Mouse (Mus musculus) heart, adult 2 months (tissue): ENCODE measurements at regions not wholly inside any gene's neighbourhood (a gene's known extent, or its start where the extent isn't known, plus 50 kb on each side); places are given as distances from the start of the nearest gene placed in this dataset.

Experiments
- DNase-seq, 2 experiments: peaks; one replicate each; pipeline ENCODE4 v3.0.0; 2021
- H3K27ac ChIP-seq: fragments of 200-600 bp; 2 replicates; pipeline ENCODE4 v1.8.1; 2022
- H3K27me3 ChIP-seq: fragments of 200-500 bp; 2 replicates; pipeline ENCODE4 v1.6.1; 2012; ENCODE audit warnings: mild to moderate bottlenecking, low read length, inconsistent platforms, mixed read lengths; ENCODE audit not compliant: control insufficient read depth, insufficient read depth
- H3K36me3 ChIP-seq: fragments of 200-500 bp; 2 replicates; pipeline ENCODE4 v1.6.1; 2012; ENCODE audit warnings: low read length, inconsistent platforms; ENCODE audit not compliant: control insufficient read depth, insufficient read depth
- H3K4me1 ChIP-seq: fragments of 200-500 bp; 2 replicates; pipeline ENCODE4 v1.6.1; 2011; ENCODE audit warnings: low read length; ENCODE audit not compliant: control insufficient read depth, insufficient read depth
- H3K4me3 ChIP-seq: fragments of 200-600 bp; 2 replicates; pipeline ENCODE4 v1.8.1; 2022
- H3K79me2 ChIP-seq: fragments of 200-500 bp; replicated peaks from 2 replicates; pipeline ENCODE4 v1.6.1; 2012; ENCODE audit warnings: mild to moderate bottlenecking, inconsistent platforms, low read length, moderate library complexity, mixed read lengths; ENCODE audit not compliant: control insufficient read depth, insufficient read depth
- H3K9ac ChIP-seq: fragments of 200-500 bp; 2 replicates; pipeline ENCODE4 v1.6.1; 2012; ENCODE audit warnings: low read depth, mild to moderate bottlenecking, control low read depth, inconsistent platforms, low read length, mixed read lengths
- CTCF ChIP-seq: fragments of 200-600 bp; IDR thresholded peaks from 2 replicates; pipeline ENCODE4 v1.8.1; 2022; ENCODE audit warnings: antibody characterized with exemption, mild to moderate bottlenecking, moderate library complexity
- EP300 ChIP-seq: fragments of 200-500 bp; IDR thresholded peaks from 2 replicates; pipeline ENCODE4 v1.6.1; 2011; ENCODE audit warnings: low read depth, low read length, control low read depth; ENCODE audit not compliant: insufficient read depth
- POLR2A ChIP-seq: fragments of 200-500 bp; IDR thresholded peaks from 2 replicates; pipeline ENCODE4 v1.6.1; 2011; ENCODE audit warnings: mild to moderate bottlenecking, low read depth, low read length, control low read depth; ENCODE audit not compliant: insufficient read depth
- WGBS: fragments of 180-500 bp; shearing (Covaris S2); methylation state at CpG from one replicate; pipeline ENCODE4 v1.1.7; 2018; 5-methylcytosine and 5-hydroxymethylcytosine counted together
- intact Hi-C: fragments of 180-260 bp; cut with DNase I; formaldehyde crosslinking; loops from one replicate; pipeline ENCODE4 v1.15.1; 2025

DNA sequence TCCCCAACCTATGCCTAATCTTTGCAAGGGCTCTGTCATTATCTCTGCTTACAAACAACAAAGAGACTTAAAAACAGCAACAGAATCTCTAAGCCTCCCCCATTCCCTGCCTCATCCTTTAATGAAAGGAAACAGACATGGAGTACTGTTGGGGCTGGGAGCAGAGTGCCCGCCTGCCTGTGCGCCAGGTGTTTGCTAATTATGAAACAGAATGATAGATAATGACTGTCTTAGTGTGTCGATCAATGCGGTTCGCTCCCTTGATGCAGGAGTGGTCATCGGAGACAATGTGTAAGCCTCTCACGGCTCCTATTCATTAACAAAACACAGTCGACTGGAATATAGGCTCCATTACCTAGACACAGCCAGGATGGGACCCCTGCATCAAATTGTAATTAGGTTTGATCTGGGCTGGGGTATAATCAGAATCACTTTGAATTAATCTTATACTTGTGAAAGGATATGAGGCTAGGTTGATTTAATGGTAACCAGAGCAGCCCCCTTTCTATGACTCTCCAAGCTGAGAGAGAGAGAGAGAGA lies 77.3 kb upstream of the Hnrnpk start:
- intact Hi-C loops: no loop called here
- Histone ChIP-seq H3K4me1 (peaks cover 3% of the 10 kb centered on the region), H3K36me3 (no peaks in the 10 kb centered on the region), H3K4me3 (no peak overlapping the region), H3K27me3 (no peaks in the 10 kb centered on the region), H3K27ac (no peak overlapping the region), H3K79me2 (no peaks in the 10 kb centered on the region), H3K9ac (no peak overlapping the region)
- DNase-seq: no peak
- TF ChIP-seq CTCF (no peak), EP300 (no peak), POLR2A (no peak)
- 91% methylated on average over 8 of the region's 8 CpGs for WGBS

DNA sequence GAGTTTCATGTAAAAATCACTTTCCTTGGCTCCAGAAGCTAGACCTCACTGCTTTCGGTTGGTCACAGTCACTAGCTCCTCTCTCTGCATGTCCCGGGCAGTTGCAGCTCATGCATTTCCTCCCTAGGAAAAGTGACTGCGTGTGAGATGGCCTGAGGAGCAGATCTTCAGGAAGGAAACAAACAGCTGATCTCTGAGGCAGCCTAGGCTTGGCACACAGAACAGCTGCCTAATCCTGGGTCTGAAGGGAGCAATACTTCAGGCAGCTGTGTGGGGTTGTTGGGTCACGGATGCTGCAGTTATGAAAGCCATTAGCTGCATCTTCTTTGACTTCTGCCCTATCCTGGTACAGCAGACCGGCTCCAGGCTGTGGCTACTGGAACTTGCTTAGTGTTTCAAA lies 75.3 kb upstream of the Hnrnpk start:
- peak in 1 of 2 experiments; percentile 12 for DNase-seq
- 39% methylated on average over 5 of the region's 5 CpGs for WGBS
- H3K4me1 ChIP-seq: peaks cover 3% of the 10 kb centered on the region
- intact Hi-C loops: no loop called here
- no peaks in the 10 kb centered on the region for H3K79me2 ChIP-seq
- H3K4me3 ChIP-seq: no peak overlapping the region
- no peak overlapping the region for H3K9ac ChIP-seq
- no peaks in the 10 kb centered on the region for H3K27me3 ChIP-seq
- TF ChIP-seq EP300 (no peak), CTCF (no peak), POLR2A (no peak)
- peak overlapping the region; percentile 41; the same call in 1 of the 2 replicates for H3K27ac ChIP-seq
- no peaks in the 10 kb centered on the region for H3K36me3 ChIP-seq

DNA sequence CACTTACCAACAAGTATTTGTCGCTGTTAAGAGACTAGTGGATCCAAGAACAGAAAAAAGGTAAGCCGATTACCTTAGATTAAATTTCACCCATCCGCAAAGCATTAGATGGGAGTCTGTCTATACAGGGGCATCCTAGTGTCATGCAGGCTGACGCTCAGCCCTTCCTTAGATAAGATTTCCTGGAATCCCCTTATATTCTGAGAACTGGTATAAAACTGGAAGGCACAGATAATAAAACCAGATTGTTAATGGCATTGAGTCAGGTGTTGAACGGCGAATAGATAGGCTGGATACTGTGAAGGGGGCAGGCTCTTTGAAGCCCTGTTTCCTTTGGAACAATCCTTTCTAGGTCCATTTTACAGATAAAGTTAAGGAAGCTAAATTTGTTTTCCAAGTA lies 74.1 kb upstream of the Hnrnpk start:
- TF ChIP-seq CTCF (no peak), POLR2A (no peak), EP300 (no peak)
- Histone ChIP-seq H3K36me3 (no peaks in the 10 kb centered on the region), H3K27me3 (no peaks in the 10 kb centered on the region), H3K79me2 (no peaks in the 10 kb centered on the region), H3K9ac (no peak overlapping the region), H3K4me1 (peaks cover 3% of the 10 kb centered on the region), H3K4me3 (no peak overlapping the region), H3K27ac (no peak overlapping the region)
- DNase-seq: no peak
- intact Hi-C loops: no loop called here
- 81% methylated on average over 6 of the region's 6 CpGs for WGBS

DNA sequence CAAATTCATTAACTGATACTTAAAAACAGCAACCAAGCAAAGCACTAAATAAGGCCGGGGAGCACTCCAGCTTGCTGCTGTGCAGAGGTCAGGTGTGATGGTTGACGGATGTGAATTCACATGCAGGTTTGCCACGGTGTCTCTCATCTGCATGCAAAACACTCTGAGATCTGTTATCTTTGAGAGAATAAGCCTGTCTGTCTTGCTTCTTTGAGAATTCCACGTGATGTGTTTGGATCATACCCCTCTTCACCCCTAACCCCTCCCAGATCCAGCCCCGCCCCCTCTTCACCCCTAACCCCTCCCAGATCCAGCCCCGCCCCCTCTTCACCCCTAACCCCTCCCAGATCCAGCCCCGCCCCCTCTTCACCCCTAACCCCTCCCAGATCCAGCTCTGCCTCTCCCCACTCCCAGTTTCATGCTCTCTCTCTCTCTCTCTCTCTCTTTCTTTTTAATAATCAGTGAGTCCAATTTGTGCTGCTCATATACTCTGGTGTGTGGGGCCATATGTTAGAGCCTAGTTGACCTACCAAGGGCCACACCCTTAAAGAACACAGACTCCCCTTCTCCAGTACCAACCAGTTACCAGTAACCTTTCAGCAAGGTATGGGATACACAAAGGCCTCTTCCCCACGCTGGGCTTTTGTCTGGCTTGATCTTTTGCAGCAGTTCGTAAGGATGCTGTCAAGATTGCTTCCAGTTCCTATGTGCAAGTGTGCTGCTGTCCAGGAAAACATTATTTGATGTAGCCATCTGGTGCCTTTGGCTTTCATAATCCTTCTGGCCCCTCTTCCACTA lies 73.1 kb upstream of the Hnrnpk start:
- WGBS: 68% methylated on average over 9 of the region's 9 CpGs
- intact Hi-C loops: no loop called here
- no peaks in the 10 kb centered on the region for H3K79me2 ChIP-seq
- peaks cover 3% of the 10 kb centered on the region for H3K4me1 ChIP-seq
- H3K9ac ChIP-seq: no peak overlapping the region
- no peak overlapping the region for H3K27ac ChIP-seq
- no peak for TF ChIP-seq POLR2A
- TF ChIP-seq CTCF: no peak
- TF ChIP-seq EP300: no peak
- no peaks in the 10 kb centered on the region for H3K27me3 ChIP-seq
- no peaks in the 10 kb centered on the region for H3K36me3 ChIP-seq
- H3K4me3 ChIP-seq: no peak overlapping the region
- no peak for DNase-seq

DNA sequence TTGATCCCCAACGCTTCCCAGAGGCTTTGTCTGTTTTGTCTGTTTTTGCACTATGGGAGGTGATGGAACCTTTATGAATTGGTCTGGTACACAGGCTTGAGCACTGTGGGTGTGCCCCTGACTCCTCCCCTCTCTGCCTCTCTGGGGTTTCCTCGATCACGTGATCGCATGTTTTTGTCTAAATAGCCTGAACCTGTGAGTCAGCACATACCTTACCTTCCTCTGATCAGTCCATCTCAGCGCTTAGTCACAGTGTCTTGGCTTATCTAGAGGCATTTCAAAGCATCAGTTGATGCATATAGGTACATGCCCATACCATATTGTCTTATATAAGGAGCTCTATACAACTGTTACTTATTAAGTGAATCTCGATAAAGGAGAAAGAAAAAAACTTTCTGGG lies 72.4 kb upstream of the Hnrnpk start:
- WGBS: 59% methylated on average over 6 of the region's 6 CpGs
- no peak overlapping the region for H3K9ac ChIP-seq
- H3K4me3 ChIP-seq: no peak overlapping the region
- intact Hi-C loops: no loop called here
- no peaks in the 10 kb centered on the region for H3K79me2 ChIP-seq
- H3K36me3 ChIP-seq: no peaks in the 10 kb centered on the region
- no peak for DNase-seq
- H3K27me3 ChIP-seq: no peaks in the 10 kb centered on the region
- H3K27ac ChIP-seq: no peak overlapping the region
- H3K4me1 ChIP-seq: peaks cover 3% of the 10 kb centered on the region
- TF ChIP-seq EP300: no peak
- no peak for TF ChIP-seq POLR2A
- no peak for TF ChIP-seq CTCF

DNA sequence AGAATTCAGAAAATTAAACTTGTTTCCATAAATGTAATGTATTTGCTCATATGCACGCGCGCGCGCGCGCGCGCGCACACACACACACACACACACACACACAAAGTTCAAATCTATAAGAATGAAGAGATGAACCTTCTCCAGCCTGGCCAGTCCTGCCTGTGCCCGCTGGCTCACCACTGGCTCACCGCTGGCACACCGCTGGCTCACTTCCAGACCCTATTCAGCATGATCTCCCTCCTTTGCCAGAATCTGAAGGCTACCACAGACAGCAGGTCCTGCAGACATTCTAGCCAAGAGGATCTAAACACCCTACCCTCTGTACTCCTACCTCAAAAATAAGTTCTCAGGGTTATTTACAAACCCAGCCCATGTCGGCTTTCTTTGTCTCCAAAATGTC lies 69.3 kb upstream of the Hnrnpk start:
- no peaks in the 10 kb centered on the region for H3K4me1 ChIP-seq
- TF ChIP-seq CTCF (no peak), POLR2A (no peak), EP300 (no peak)
- H3K27ac ChIP-seq: no peak overlapping the region
- no peak overlapping the region for H3K4me3 ChIP-seq
- no peaks in the 10 kb centered on the region for H3K27me3 ChIP-seq
- 84% methylated on average over 14 of the region's 14 CpGs for WGBS
- H3K9ac ChIP-seq: no peak overlapping the region
- intact Hi-C loops: no loop called here
- H3K79me2 ChIP-seq: no peaks in the 10 kb centered on the region
- no peaks in the 10 kb centered on the region for H3K36me3 ChIP-seq
- no peak for DNase-seq
